Mouse (Mus musculus) neutrophil, adult 59 days (primary cell): ENCODE data around the gene 1810010H24Rik. TPM values are rescaled to one million over a fixed set of nuclear protein-coding genes. Genes with fewer than 3 reads are reported as not detected.

Experiments
- total RNA-seq, 2 experiments: library from RNA; stranded (reverse); gene quantifications; 1 replicate in 1 of 2; 2 replicates in 1 of 2; pipeline ENCODE4 v1.2.4; 2023

1810010H24Rik gene
- total RNA-seq, result under 1 TPM; 0.37 to 0.42 TPM

DNA sequence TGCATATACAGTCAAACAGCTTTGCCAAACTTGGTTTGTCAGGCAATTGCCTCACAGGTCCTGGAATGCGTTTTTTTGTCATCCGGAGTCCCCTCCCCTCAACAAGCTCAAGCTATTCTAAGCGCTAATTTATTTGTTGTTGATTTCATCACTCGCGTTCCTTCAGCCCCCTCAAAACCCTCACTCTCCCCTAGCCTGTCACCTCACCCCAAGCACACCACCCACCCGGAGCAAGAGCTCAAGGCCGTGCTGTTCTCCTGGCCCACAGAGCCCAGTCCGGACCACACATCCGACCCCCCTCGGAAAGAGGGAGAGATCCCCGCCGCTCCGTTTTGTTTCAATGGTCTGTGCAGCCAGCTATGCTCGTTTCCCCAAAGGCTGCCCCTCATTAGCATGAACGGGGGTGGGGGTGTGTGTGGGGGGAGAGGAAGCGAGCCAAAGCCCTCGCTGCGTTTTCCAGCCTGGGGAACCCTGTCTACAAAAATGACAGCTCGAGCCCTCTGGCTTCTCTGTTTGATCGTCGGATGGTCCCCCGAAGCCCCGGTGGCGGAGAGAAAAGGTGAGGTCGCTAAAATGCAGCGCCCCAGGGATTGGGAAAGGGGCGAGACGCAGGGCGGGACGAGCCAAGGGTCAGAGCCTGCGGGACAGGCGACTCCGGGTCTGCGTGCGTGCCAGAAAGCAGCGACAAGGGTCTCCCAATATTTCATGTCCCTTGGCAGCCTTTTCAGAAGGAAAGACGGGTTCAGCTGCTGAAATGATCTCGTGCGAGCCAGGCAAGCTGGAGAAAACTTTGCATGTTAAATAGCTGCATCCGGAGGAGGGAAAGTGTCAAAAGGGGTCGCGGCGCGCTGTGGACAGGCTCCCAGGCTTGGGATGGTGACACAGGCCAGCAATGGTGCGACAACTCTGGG, at the start of gene 1810010H24Rik:
Gene 1810010H24Rik (plus strand): TSS at position 271 of the 911 bp plus-strand sequence.

DNA sequence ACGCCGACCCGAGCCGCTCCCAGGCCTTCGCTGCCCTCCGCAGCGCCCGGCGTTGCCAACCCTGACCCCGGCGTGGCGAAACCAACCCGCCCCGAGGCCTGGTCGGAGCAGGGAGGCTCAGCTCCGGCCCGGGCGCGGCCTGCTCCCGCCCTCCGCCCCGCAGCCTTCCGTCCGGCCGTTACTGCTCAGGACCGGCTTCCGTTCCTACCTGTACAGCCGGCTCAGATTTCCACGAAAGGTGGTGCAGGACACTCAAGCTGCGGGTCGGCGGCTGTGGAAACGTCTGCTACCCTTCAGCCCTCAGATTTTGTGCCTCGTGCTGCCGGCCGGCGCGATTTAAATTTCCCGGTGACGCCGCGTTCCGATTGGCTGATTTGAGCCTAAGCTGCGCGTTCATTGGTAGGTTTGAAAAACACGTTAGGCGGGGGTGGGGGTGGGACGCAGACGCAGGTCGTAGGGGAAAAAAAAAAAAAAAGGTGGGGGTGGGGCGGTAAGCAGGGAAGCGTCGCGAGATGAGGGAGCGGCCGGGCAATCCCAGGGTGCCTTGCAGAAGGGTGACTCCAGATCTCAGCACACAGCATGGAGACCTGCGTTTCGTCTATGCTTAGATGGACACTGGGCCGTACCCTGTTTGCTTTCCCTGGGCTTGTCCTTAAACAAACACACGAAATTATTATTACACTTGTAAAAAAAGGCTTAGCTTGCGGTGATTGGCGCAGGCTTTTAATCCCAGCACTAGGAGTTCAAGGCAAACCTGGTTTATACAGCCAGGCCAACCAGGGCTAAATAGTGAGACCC, 26.1 kb upstream of the 1810010H24Rik start, which contains the start of gene Kpna2:
Gene Kpna2 (minus strand): TSS at position 391 of the 798 bp plus-strand sequence.

Other genes starting within 250 kb of the 1810010H24Rik start
- 10 to 100 TPM; 11.3 to 13.7 TPM for gene Polg2, start 246.1 kb upstream of the 1810010H24Rik start, total RNA-seq
- 1,000 to 10,000 TPM; 1,273 to 1,361 TPM for gene Ddx5, start 236.5 kb upstream of the 1810010H24Rik start, total RNA-seq
- gene Cep95, start 236.4 kb upstream of the 1810010H24Rik start, total RNA-seq, result 10 to 100 TPM; 19.3 to 19.5 TPM
- 10 to 100 TPM; 35.9 to 36.1 TPM for gene Smurf2, start 105.0 kb upstream of the 1810010H24Rik start, total RNA-seq
- 100 to 1,000 TPM; 102 to 109 TPM for gene Kpna2, start 26.1 kb upstream of the 1810010H24Rik start, total RNA-seq
- 10 to 100 TPM; 62.2 to 64.9 TPM for gene Bptf, start 106.4 kb downstream of the 1810010H24Rik start, total RNA-seq
- gene Nol11, start 163.7 kb downstream of the 1810010H24Rik start, total RNA-seq, result 10 to 100 TPM; 10.2 to 16.1 TPM